ENCODE assay signal across 8 mouse cellular contexts in the genomic region with DNA sequence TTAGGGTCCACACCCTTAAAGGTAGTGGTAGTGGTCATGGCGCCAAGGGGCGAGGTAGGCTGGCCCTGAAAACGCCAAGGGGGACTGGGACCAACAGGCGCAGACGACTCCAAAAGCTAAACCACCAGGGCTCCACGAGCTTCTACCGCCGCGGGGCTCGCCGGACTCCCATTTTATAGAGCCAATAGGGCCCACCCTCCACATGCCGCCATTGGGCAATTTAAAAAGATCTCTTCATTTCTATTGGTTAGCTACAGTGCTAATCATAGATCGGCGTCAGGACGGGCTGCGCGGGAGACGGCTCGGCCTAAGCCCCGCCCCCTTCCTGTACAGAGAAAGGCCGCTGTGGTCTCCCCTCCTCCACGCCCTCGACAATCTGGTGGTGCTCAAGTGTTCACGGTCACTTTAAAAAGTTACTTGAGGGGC. TPM values are rescaled to one million over a fixed set of nuclear protein-coding genes. Genes with fewer than 3 reads are reported as not detected.
DNase-seq lines count a peak whose midpoint lies in the region; ATAC-seq and TF ChIP-seq lines count a peak whose summit lies in the region.

TSS of gene Jpt1 (minus strand) at position 150 of the 426 bp plus-strand sequence.

- no peaks in the 10 kb centered on the region for H3K27me3 ChIP-seq in embryonic facial prominence, embryonic 15.5 days
- no peaks in the 10 kb centered on the region for H3K27me3 ChIP-seq in limb, embryonic 14.5 days (ENCODE audit: control insufficient read depth, insufficient read depth, low read length)
- H3K27me3 ChIP-seq in midbrain, postnatal 0 days (ENCODE audit: insufficient read depth, low read length) = no peaks in the 10 kb centered on the region

- no peak for TF ChIP-seq CTCF in bone marrow, adult 2 months (IDR thresholded peaks at IDR 0.05; ENCODE audit: control insufficient read depth, insufficient read depth, low read length)
- TF ChIP-seq CTCF in midbrain, postnatal 0 days (IDR thresholded peaks at IDR 0.05) = no peak

- H3K36me3 ChIP-seq in embryonic facial prominence, embryonic 15.5 days = no peaks in the 10 kb centered on the region
- H3K36me3 ChIP-seq in limb, embryonic 14.5 days (ENCODE audit: control insufficient read depth, insufficient read depth, low read length) = no peaks in the 10 kb centered on the region
- no peaks in the 10 kb centered on the region for H3K36me3 ChIP-seq in midbrain, postnatal 0 days (ENCODE audit: insufficient read depth, low read length)

- H3K4me1 ChIP-seq in bone marrow, adult 2 months (ENCODE audit: control insufficient read depth, insufficient read depth, low read length) = peaks cover 13% of the 10 kb centered on the region
- H3K4me1 ChIP-seq in embryonic facial prominence, embryonic 15.5 days = peaks cover 37% of the 10 kb centered on the region
- peaks cover 32% of the 10 kb centered on the region for H3K4me1 ChIP-seq in limb, embryonic 14.5 days (ENCODE audit: control insufficient read depth, insufficient read depth, low read length)
- peaks cover 19% of the 10 kb centered on the region for H3K4me1 ChIP-seq in midbrain, postnatal 0 days (ENCODE audit: insufficient read depth, low read length)

- peak; percentile 98 for DNase-seq in 416B (ENCODE audit: low read depth)
- peak; percentile 100 for DNase-seq in heart, adult 8-10 months (ENCODE audit: low spot score)
- peak; percentile 99 for DNase-seq in kidney, adult 9 months
- DNase-seq in limb, embryonic 14.5 days (ENCODE audit: low spot score) = peak; percentile 98
- peak; percentile 98 for DNase-seq in midbrain, postnatal 0 days (ENCODE audit: low spot score)
- DNase-seq in spleen, postnatal 14 days (ENCODE audit: low spot score in 2 of 2) = peak; percentile 91

- TF ChIP-seq POLR2A in bone marrow, adult 2 months (IDR thresholded peaks at IDR 0.05; ENCODE audit: borderline replicate concordance, control insufficient read depth, low read depth, low read length) = peak; percentile 100
- TF ChIP-seq POLR2A in limb, embryonic 14.5 days (IDR thresholded peaks at IDR 0.05; ENCODE audit: borderline replicate concordance, extremely low read depth, insufficient read depth, insufficient read length) = peak; percentile 99; the same call in 1 of the 2 replicates

- H3K9ac ChIP-seq in embryonic facial prominence, embryonic 15.5 days = peak within 1 kb of the TSS; percentile 99
- peak within 1 kb of the TSS; percentile 88 for H3K9ac ChIP-seq in limb, embryonic 14.5 days (ENCODE audit: low read depth, low read length, severe bottlenecking)
- H3K9ac ChIP-seq in midbrain, postnatal 0 days (replicated peaks; ENCODE audit: low read length, poor library complexity, severe bottlenecking) = peak within 1 kb of the TSS; percentile 97

- WGBS in bone marrow, adult 2 months = under 1% methylated on average over 24 of the region's 24 CpGs
- WGBS in embryonic facial prominence, embryonic 15.5 days = under 1% methylated on average over 24 of the region's 24 CpGs
- WGBS in limb, embryonic 14.5 days = under 1% methylated on average over 24 of the region's 24 CpGs
- WGBS in midbrain, postnatal 0 days = under 1% methylated on average over 24 of the region's 24 CpGs

- no peaks in the 10 kb centered on the region for H3K9me3 ChIP-seq in embryonic facial prominence, embryonic 15.5 days (replicated peaks)
- no peaks in the 10 kb centered on the region for H3K9me3 ChIP-seq in limb, embryonic 14.5 days (ENCODE audit: control insufficient read depth, low read length)
- no peaks in the 10 kb centered on the region for H3K9me3 ChIP-seq in midbrain, postnatal 0 days (ENCODE audit: low read length)

- H3K4me3 ChIP-seq in bone marrow, adult 2 months (replicated peaks; ENCODE audit: control insufficient read depth, low read depth, low read length) = peak within 1 kb of the TSS; percentile 96
- peak within 1 kb of the TSS; percentile 99 for H3K4me3 ChIP-seq in embryonic facial prominence, embryonic 15.5 days (replicated peaks)
- peak within 1 kb of the TSS; percentile 91 for H3K4me3 ChIP-seq in limb, embryonic 14.5 days (replicated peaks; ENCODE audit: low read length)
- peak within 1 kb of the TSS; percentile 99 for H3K4me3 ChIP-seq in midbrain, postnatal 0 days (ENCODE audit: low read depth, low read length)

- ATAC-seq in embryonic facial prominence, embryonic 15.5 days (ENCODE audit: insufficient number of reproducible peaks, low FRiP score, low TSS enrichment, low read depth) = peak; percentile 97
- peak; percentile 98 for ATAC-seq in limb, embryonic 14.5 days (ENCODE audit: low FRiP score, low read depth)
- peak; percentile 97 for ATAC-seq in midbrain, postnatal 0 days (ENCODE audit: low FRiP score)

- peak within 1 kb of the TSS; percentile 90 for H3K27ac ChIP-seq in bone marrow, adult 2 months (ENCODE audit: control insufficient read depth, insufficient read depth, low read depth, low read length, poor library complexity)
- H3K27ac ChIP-seq in embryonic facial prominence, embryonic 15.5 days (replicated peaks) = peak within 1 kb of the TSS; percentile 86
- H3K27ac ChIP-seq in limb, embryonic 14.5 days (replicated peaks; ENCODE audit: low read depth, low read length) = peak within 1 kb of the TSS; percentile 79
- peak within 1 kb of the TSS; percentile 91 for H3K27ac ChIP-seq in midbrain, postnatal 0 days (ENCODE audit: low read depth, low read length)

- peak within 1 kb of the TSS; percentile 81 for H3K4me2 ChIP-seq in embryonic facial prominence, embryonic 15.5 days (replicated peaks)
- H3K4me2 ChIP-seq in limb, embryonic 14.5 days (replicated peaks; ENCODE audit: low read depth, low read length, severe bottlenecking) = peak within 1 kb of the TSS; percentile 81
- H3K4me2 ChIP-seq in midbrain, postnatal 0 days (ENCODE audit: low read depth, low read length, poor library complexity, severe bottlenecking) = peak within 1 kb of the TSS; percentile 76

RNA-seq across cellular contexts. Expression of gene Jpt1, which starts in this region (rescaled TPM):
- polyA plus RNA-seq in bone marrow, adult 2 months (2011; ENCODE audit: insufficient read depth, insufficient read length, low replicate concordance, missing spikeins) = 106 and 149 TPM in 2 replicates
- polyA plus RNA-seq in embryonic facial prominence, embryonic 15.5 days (2015; fragmentation: Nextera tagmentation; extraction: Ambion mirVana) = 523 and 542 TPM in 2 replicates
- 100 to 1,000 TPM; 114 to 126 (median 121) TPM for total RNA-seq in heart, adult 8-10 months (2022)
- 411 and 458 TPM in 2 replicates for polyA plus RNA-seq in limb, embryonic 14.5 days (2012; rRNA removed)
- polyA plus RNA-seq in limb, embryonic 14.5 days (2014; fragmentation: Nextera tagmentation; extraction: Ambion mirVana) = 541 and 547 TPM in 2 replicates
- 744 and 761 TPM in 2 replicates for total RNA-seq in midbrain, postnatal 0 days (2014; rRNA removed)
- 1,252 and 1,259 TPM in 2 replicates for polyA plus RNA-seq in midbrain, postnatal 0 days (2015; fragmentation: Nextera tagmentation; extraction: Ambion mirVana)

Comparison
In these comparisons a context has a peak if more than half of its experiments do, and no peak if none do; other contexts are left out.
1. Peak in every context shown above with its lines: DNase-seq, ATAC-seq, H3K4me3 ChIP-seq and H3K27ac ChIP-seq.